Mouse (Mus musculus) olfactory bulb, adult 2 months (tissue): ENCODE measurements around the gene Kcnh7. TPM values are rescaled to one million over a fixed set of nuclear protein-coding genes. Genes with fewer than 3 reads are reported as not detected.

Source experiments
- H3K27ac ChIP-seq: fragments of 200-500 bp; 2 replicates; pipeline ENCODE4 v1.5.1; 2012; ENCODE audit warnings: low read depth, low read length; ENCODE audit not compliant: insufficient read depth
- H3K4me1 ChIP-seq: fragments of 200-500 bp; 2 replicates; pipeline ENCODE4 v1.6.1; 2012; ENCODE audit warnings: low read length; ENCODE audit not compliant: control insufficient read depth, insufficient read depth
- H3K4me3 ChIP-seq: fragments of 200-500 bp; 2 replicates; pipeline ENCODE4 v1.5.1; 2012; ENCODE audit warnings: mild to moderate bottlenecking, low read depth, low read length, moderate library complexity; ENCODE audit not compliant: insufficient read depth
- CTCF ChIP-seq: fragments of 200-500 bp; IDR thresholded peaks from 2 replicates; pipeline ENCODE4 v1.5.1; 2012; ENCODE audit warnings: low read depth, mild to moderate bottlenecking, low read length, moderate library complexity; ENCODE audit not compliant: insufficient read depth
- POLR2A ChIP-seq: fragments of 200-500 bp; IDR thresholded peaks from 2 replicates; pipeline ENCODE4 v1.6.1; 2012; ENCODE audit warnings: mild to moderate bottlenecking, low read depth, low read length, moderate library complexity; ENCODE audit not compliant: insufficient read depth
- WGBS: fragments of 180-500 bp; shearing (Covaris S2); methylation state at CpG from one replicate; pipeline ENCODE4 v1.1.7; 2018; 5-methylcytosine and 5-hydroxymethylcytosine counted together
- polyA plus RNA-seq: library from polyadenylated mRNA; stranded (reverse); fragments of >200 nt; gene quantifications from 2 replicates; pipeline ENCODE4 v1.2.4, GENCODE M21; 2012; ENCODE audit warnings: low replicate concordance; ENCODE audit not compliant: missing spikeins, insufficient read depth, insufficient read length

The Kcnh7 gene
- polyA plus RNA-seq, 1 experiment = not detected

GRCm38 (mm10) chr2:62646671-62647289 lies 537.3 kb downstream of the Kcnh7 start:
- TF ChIP-seq POLR2A (no peak), CTCF (no peak)
- Histone ChIP-seq H3K27ac (no peak overlapping the region), H3K4me3 (no peak overlapping the region), H3K4me1 (peaks cover 4% of the 10 kb centered on the region; the same call in 1 of the 2 replicates)
- WGBS = 21% methylated on average over 6 of the region's 6 CpGs

- no peak for TF ChIP-seq POLR2A
- TF ChIP-seq CTCF = no peak
Measured at GRCm38 (mm10) chr2:62646014-62646645, 538.0 kb downstream of the Kcnh7 start, which contains the start of gene Ifih1. Gene Ifih1, minus strand, starts transcription at chr2:62646255.

GRCm38 (mm10) chr2:62645475-62645874 lies 538.6 kb downstream of the Kcnh7 start:
- 68% methylated on average over 12 of the region's 12 CpGs for WGBS
- no peak overlapping the region for H3K27ac ChIP-seq
- peaks cover 4% of the 10 kb centered on the region; the same call in 1 of the 2 replicates for H3K4me1 ChIP-seq
- TF ChIP-seq CTCF (no peak), POLR2A (no peak)
- peak overlapping the region; percentile 57 for H3K4me3 ChIP-seq

More at GRCm38 (mm10) chr2:62646014-62646645, 538.0 kb downstream of the Kcnh7 start, which contains the start of gene Ifih1:
- peak within 1 kb of the TSS; percentile 57 for H3K4me3 ChIP-seq
- H3K27ac ChIP-seq = 0 out of 2 replicates have a peak within 1 kb of the TSS, but pooled peaks have one; percentile 2
- 1% methylated on average over 30 of the region's 30 CpGs for WGBS
- H3K4me1 ChIP-seq = peaks cover 4% of the 10 kb centered on the region; the same call in 1 of the 2 replicates

- TF ChIP-seq POLR2A (no peak), CTCF (no peak)
- 96% methylated on average over 5 of the region's 5 CpGs for WGBS
- Histone ChIP-seq H3K4me3 (no peak overlapping the region), H3K27ac (no peak overlapping the region), H3K4me1 (peaks cover 4% of the 10 kb centered on the region; the same call in 1 of the 2 replicates)
Measured at GRCm38 (mm10) chr2:62644891-62645290, 539.2 kb downstream of the Kcnh7 start.
